Mouse (Mus musculus) kidney, postnatal 0 days (tissue): ENCODE measurements around the gene Gnb5. TPM values are rescaled to one million over a fixed set of nuclear protein-coding genes. Genes with fewer than 3 reads are reported as not detected.

Experiments used
- ATAC-seq: fragments of 200-750 bp; cut with Nextera tagmentation; replicated peaks from 2 replicates; pipeline ENCODE4 v1.8.0; 2017; ENCODE audit warnings: low read depth, moderate number of reproducible peaks, moderate TSS enrichment, moderate library complexity; ENCODE audit not compliant: low FRiP score
- DNase-seq: peaks from one replicate; pipeline ENCODE4 v3.0.0-alpha.2; 2016; ENCODE audit warnings: low spot score
- H3K27ac ChIP-seq: fragments of 300-500 bp; sonication (generic); 2 replicates; pipeline ENCODE4 v1.5.1; 2014; ENCODE audit warnings: mild to moderate bottlenecking
- H3K27me3 ChIP-seq: fragments of 300-500 bp; sonication (generic); 2 replicates; pipeline ENCODE4 v1.6.1; 2014; ENCODE audit warnings: low read length, mixed read lengths; ENCODE audit not compliant: insufficient read depth
- H3K36me3 ChIP-seq: fragments of 300-500 bp; sonication (generic); 2 replicates; pipeline ENCODE4 v1.6.1; 2014; ENCODE audit warnings: low read length, mixed read lengths; ENCODE audit not compliant: insufficient read depth
- H3K4me1 ChIP-seq: fragments of 300-500 bp; sonication (generic); replicated peaks from 2 replicates; pipeline ENCODE4 v1.6.1; 2014; ENCODE audit warnings: antibody characterized with exemption, low read length, mixed read lengths; ENCODE audit not compliant: insufficient read depth
- H3K4me2 ChIP-seq: fragments of 300-500 bp; sonication (generic); 2 replicates; pipeline ENCODE4 v1.6.1; 2014; ENCODE audit warnings: mild to moderate bottlenecking, low read length, moderate library complexity, mixed read lengths
- H3K4me3 ChIP-seq: fragments of 300-500 bp; sonication (generic); replicated peaks from 2 replicates; pipeline ENCODE4 v1.5.1; 2014; ENCODE audit warnings: low read depth, low read length
- H3K9ac ChIP-seq: fragments of 300-500 bp; sonication (generic); 2 replicates; pipeline ENCODE4 v1.6.1; 2014; ENCODE audit warnings: low read depth, low read length
- H3K9me3 ChIP-seq: fragments of 300-500 bp; sonication (generic); replicated peaks from 2 replicates; pipeline ENCODE4 v1.6.1; 2016; ENCODE audit warnings: low read length, inconsistent platforms, mixed read lengths
- CTCF ChIP-seq: IDR thresholded peaks from 2 replicates; pipeline ENCODE4 v1.5.1; 2016; ENCODE audit warnings: antibody characterized with exemption, low read depth, mild to moderate bottlenecking, moderate library complexity
- WGBS: fragments of 180-500 bp; shearing (Covaris S2); extraction: QIAGEN DNeasy Blood & Tissue Kit; methylation state at CpG from one replicate; pipeline ENCODE4 v1.1.7; 2014; 5-methylcytosine and 5-hydroxymethylcytosine counted together
- polyA plus RNA-seq: library from polyadenylated mRNA; unstranded; fragments of >200 nt; fragmentation: Nextera tagmentation; extraction: Ambion mirVana; gene quantifications from 2 replicates; pipeline ENCODE4 v1.2.1, GENCODE M21; 2015

The Gnb5 gene
- polyA plus RNA-seq, 1 experiment from 2014 or later, result 35.0 TPM

- H3K4me1 ChIP-seq, result no peaks in the 10 kb centered on the region
- no peak overlapping the region for H3K4me2 ChIP-seq
- TF ChIP-seq CTCF, result no peak
- H3K4me3 ChIP-seq, result no peak overlapping the region
- no peaks in the 10 kb centered on the region for H3K9me3 ChIP-seq
- no peak overlapping the region for H3K27ac ChIP-seq
- 86% methylated on average over 2 of the region's 2 CpGs for WGBS
- ATAC-seq (no peak), DNase-seq (no peak)
- H3K9ac ChIP-seq, result no peak overlapping the region
- no peaks in the 10 kb centered on the region for H3K36me3 ChIP-seq
- H3K27me3 ChIP-seq, result no peaks in the 10 kb centered on the region
Measured at GRCm38 (mm10) chr9:75282179-75282578, 23.9 kb upstream of the Gnb5 start.

DNA sequence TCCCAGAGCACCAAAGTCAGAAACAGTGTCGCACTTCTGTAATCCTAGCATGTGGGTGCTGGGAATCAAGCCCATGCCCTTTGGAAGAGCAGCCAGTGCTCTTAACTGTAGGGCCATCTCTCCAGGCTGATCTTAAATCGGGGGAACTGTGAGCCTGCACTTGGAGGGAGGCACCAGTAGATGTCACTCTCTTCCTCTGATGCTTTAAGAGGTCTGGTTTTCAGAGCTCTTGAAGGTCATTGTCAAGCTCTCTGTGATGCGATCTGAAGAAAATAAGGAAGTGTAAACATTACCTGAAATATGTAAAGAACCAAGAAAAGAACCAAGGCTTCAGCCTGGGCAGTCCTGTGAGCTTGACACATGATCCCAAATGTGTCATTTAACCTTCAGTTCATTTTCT, 23.3 kb upstream of the Gnb5 start:
- no peaks in the 10 kb centered on the region for H3K27me3 ChIP-seq
- TF ChIP-seq CTCF, result peak; percentile 83
- DNase-seq (peak; percentile 79), ATAC-seq (no peak)
- H3K9ac ChIP-seq, result no peak overlapping the region
- H3K36me3 ChIP-seq, result no peaks in the 10 kb centered on the region
- H3K4me2 ChIP-seq, result no peak overlapping the region
- 11% methylated on average over 3 of the region's 3 CpGs for WGBS
- H3K4me1 ChIP-seq, result no peaks in the 10 kb centered on the region
- no peak overlapping the region for H3K4me3 ChIP-seq
- no peak overlapping the region for H3K27ac ChIP-seq
- no peaks in the 10 kb centered on the region for H3K9me3 ChIP-seq

DNA sequence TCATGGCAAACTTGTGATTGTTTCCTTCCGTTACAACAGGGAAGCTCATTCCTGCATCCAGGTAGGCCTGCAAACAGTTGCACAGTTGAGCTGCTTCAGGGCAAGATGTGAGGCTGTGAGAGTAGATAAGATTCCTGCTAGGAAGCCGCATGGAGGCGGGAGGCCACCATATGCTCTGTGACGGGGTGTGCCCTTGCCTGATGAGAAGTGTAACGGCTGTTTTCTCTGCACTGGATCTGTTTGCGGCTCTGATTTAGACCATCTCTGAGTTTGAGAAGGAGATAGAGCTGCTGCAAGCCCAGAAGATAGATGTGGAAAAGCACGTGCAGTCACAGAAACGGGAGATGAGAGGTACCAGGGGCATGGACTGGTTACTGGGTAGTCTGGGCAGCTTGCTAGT, 22.5 kb upstream of the Gnb5 start:
- TF ChIP-seq CTCF, result no peak
- H3K4me3 ChIP-seq, result no peak overlapping the region
- ATAC-seq (no peak), DNase-seq (no peak)
- no peaks in the 10 kb centered on the region for H3K27me3 ChIP-seq
- H3K4me1 ChIP-seq, result no peaks in the 10 kb centered on the region
- 76% methylated on average over 8 of the region's 8 CpGs for WGBS
- no peak overlapping the region for H3K27ac ChIP-seq
- H3K9me3 ChIP-seq, result no peaks in the 10 kb centered on the region
- no peak overlapping the region for H3K4me2 ChIP-seq
- no peaks in the 10 kb centered on the region for H3K36me3 ChIP-seq
- no peak overlapping the region for H3K9ac ChIP-seq

- H3K27ac ChIP-seq, result no peak overlapping the region
- WGBS, result 88% methylated on average over 6 of the region's 6 CpGs
- no peaks in the 10 kb centered on the region for H3K4me1 ChIP-seq
- H3K36me3 ChIP-seq, result no peaks in the 10 kb centered on the region
- no peaks in the 10 kb centered on the region for H3K9me3 ChIP-seq
- ATAC-seq, result no peak
- peak; percentile 19; the same call in 1 of the 2 replicates for TF ChIP-seq CTCF
- no peak for DNase-seq
- no peaks in the 10 kb centered on the region for H3K27me3 ChIP-seq
- H3K4me2 ChIP-seq, result no peak overlapping the region
- H3K4me3 ChIP-seq, result no peak overlapping the region
- H3K9ac ChIP-seq, result no peak overlapping the region
Measured at GRCm38 (mm10) chr9:75285363-75285762, 20.7 kb upstream of the Gnb5 start.

GRCm38 (mm10) chr9:75287636-75288035, 18.5 kb upstream of the Gnb5 start:
- Histone ChIP-seq H3K4me1 (no peaks in the 10 kb centered on the region), H3K4me3 (no peak overlapping the region), H3K9ac (no peak overlapping the region), H3K4me2 (no peak overlapping the region), H3K27ac (no peak overlapping the region), H3K36me3 (no peaks in the 10 kb centered on the region), H3K9me3 (no peaks in the 10 kb centered on the region), H3K27me3 (no peaks in the 10 kb centered on the region)
- DNase-seq (no peak), ATAC-seq (no peak)
- no peak for TF ChIP-seq CTCF
- WGBS, result 71% methylated on average over 6 of the region's 6 CpGs

GRCm38 (mm10) chr9:75289545-75289944, 16.5 kb upstream of the Gnb5 start:
- DNase-seq (peak; percentile 33), ATAC-seq (no peak)
- WGBS, result 47% methylated on average over 4 of the region's 4 CpGs
- Histone ChIP-seq H3K36me3 (no peaks in the 10 kb centered on the region), H3K27ac (no peak overlapping the region), H3K4me2 (no peak overlapping the region), H3K9ac (no peak overlapping the region), H3K27me3 (no peaks in the 10 kb centered on the region), H3K9me3 (no peaks in the 10 kb centered on the region), H3K4me3 (no peak overlapping the region), H3K4me1 (no peaks in the 10 kb centered on the region)
- TF ChIP-seq CTCF, result peak; percentile 54

DNA sequence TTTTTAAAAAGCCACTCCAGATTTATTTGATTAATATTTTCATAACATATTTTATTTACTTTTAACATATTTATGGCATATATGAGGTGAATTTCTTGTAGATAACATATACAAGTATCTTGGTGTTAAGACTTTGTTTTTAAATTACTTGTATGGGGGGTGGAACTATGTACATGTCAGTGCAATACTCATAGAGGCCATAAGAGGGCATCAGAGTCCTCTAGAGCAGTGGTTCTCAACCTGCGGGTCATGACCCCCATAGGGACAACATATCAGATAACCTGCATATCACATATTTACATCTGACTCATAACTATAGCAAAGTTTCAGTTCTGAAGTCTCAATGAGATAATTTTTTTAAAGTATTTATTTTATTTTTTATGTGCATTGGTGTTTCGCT, 6.7 kb upstream of the Gnb5 start:
- Histone ChIP-seq H3K4me2 (no peak overlapping the region), H3K9ac (no peak overlapping the region), H3K4me3 (no peak overlapping the region), H3K36me3 (no peaks in the 10 kb centered on the region), H3K27ac (no peak overlapping the region), H3K27me3 (no peaks in the 10 kb centered on the region), H3K9me3 (no peaks in the 10 kb centered on the region), H3K4me1 (no peaks in the 10 kb centered on the region)
- peak; percentile 53 for TF ChIP-seq CTCF
- ATAC-seq (no peak), DNase-seq (peak; percentile 14)
- WGBS, result 86% methylated on average over 2 of the region's 2 CpGs
